Mouse (Mus musculus): ENCODE results near the gene Gm38392.

- no peak for TF ChIP-seq CTCF (conservative IDR thresholded peaks at IDR 0.05; ENCODE audit: insufficient read depth, insufficient read length, low read depth, low read length)
- TF ChIP-seq POLR2A (IDR thresholded peaks at IDR 0.05; ENCODE audit: low read depth, low read length) = no peak
These were observed 54.7 kb downstream of the Gm38392 start for GRCm38 (mm10) chr3:88232301-88232702.

All from kidney, adult 2 months (tissue).